Mouse (Mus musculus): ENCODE measurements around the gene Exosc8. TPM values are rescaled to one million over a fixed set of nuclear protein-coding genes. Genes with fewer than 3 reads are reported as not detected.

Exosc8 gene
- polyA plus RNA-seq, 1 experiment = 3.5 TPM

- Histone ChIP-seq H3K9me3 (ENCODE audit: control insufficient read depth, low read length) (no peaks in the 10 kb centered on the region), H3K4me1 (ENCODE audit: control insufficient read depth) (peaks cover 27% of the 10 kb centered on the region), H3K36me3 (ENCODE audit: control insufficient read depth) (peaks cover 25% of the 10 kb centered on the region), H3K27me3 (ENCODE audit: control insufficient read depth) (no peaks in the 10 kb centered on the region), H3K4me3 (replicated peaks) (peak within 1 kb of the TSS; percentile 88)
- TF ChIP-seq GATA1 (IDR thresholded peaks at IDR 0.05; ENCODE audit: low read length) (peak; percentile 71), TAL1 (IDR thresholded peaks at IDR 0.05; ENCODE audit: low read length) (no peak)
These were observed 42.8 kb downstream of the Exosc8 start, which contains the start of gene Supt20 for GRCm38 (mm10) chr3:54692202-54693055. Supt20 (plus strand) TSS chr3:54692807.

GRCm38 (mm10) chr3:54689091-54689490, 46.1 kb downstream of the Exosc8 start:
- Histone ChIP-seq H3K9me3 (ENCODE audit: control insufficient read depth, low read length) (no peaks in the 10 kb centered on the region), H3K4me3 (replicated peaks) (no peak overlapping the region), H3K4me1 (ENCODE audit: control insufficient read depth) (peaks cover 13% of the 10 kb centered on the region), H3K36me3 (ENCODE audit: control insufficient read depth) (no peaks in the 10 kb centered on the region), H3K27me3 (ENCODE audit: control insufficient read depth) (no peaks in the 10 kb centered on the region)
- no peak for TF ChIP-seq GATA1 (IDR thresholded peaks at IDR 0.05; ENCODE audit: low read length)
- TF ChIP-seq TAL1 (IDR thresholded peaks at IDR 0.05; ENCODE audit: low read length) = no peak

GRCm38 (mm10) chr3:54687245-54687644, 47.9 kb downstream of the Exosc8 start:
- Histone ChIP-seq H3K27me3 (ENCODE audit: control insufficient read depth) (no peaks in the 10 kb centered on the region), H3K36me3 (ENCODE audit: control insufficient read depth) (no peaks in the 10 kb centered on the region), H3K4me3 (replicated peaks) (no peak overlapping the region), H3K4me1 (ENCODE audit: control insufficient read depth) (peaks cover 8% of the 10 kb centered on the region), H3K9me3 (ENCODE audit: control insufficient read depth, low read length) (no peaks in the 10 kb centered on the region)
- TF ChIP-seq TAL1 (IDR thresholded peaks at IDR 0.05; ENCODE audit: low read length) = no peak
- no peak for TF ChIP-seq GATA1 (IDR thresholded peaks at IDR 0.05; ENCODE audit: low read length)

GRCm38 (mm10) chr3:54685202-54685601, 50.0 kb downstream of the Exosc8 start:
- Histone ChIP-seq H3K4me3 (replicated peaks) (no peak overlapping the region), H3K9me3 (ENCODE audit: control insufficient read depth, low read length) (no peaks in the 10 kb centered on the region), H3K36me3 (ENCODE audit: control insufficient read depth) (no peaks in the 10 kb centered on the region), H3K4me1 (ENCODE audit: control insufficient read depth) (no peaks in the 10 kb centered on the region), H3K27me3 (ENCODE audit: control insufficient read depth) (no peaks in the 10 kb centered on the region)
- no peak for TF ChIP-seq TAL1 (IDR thresholded peaks at IDR 0.05; ENCODE audit: low read length)
- TF ChIP-seq GATA1 (IDR thresholded peaks at IDR 0.05; ENCODE audit: low read length) = no peak

- TF ChIP-seq GATA1 (IDR thresholded peaks at IDR 0.05; ENCODE audit: low read length) (no peak), TAL1 (IDR thresholded peaks at IDR 0.05; ENCODE audit: low read length) (no peak)
- H3K4me3 ChIP-seq (replicated peaks) = no peak overlapping the region
These were observed 53.6 kb downstream of the Exosc8 start for GRCm38 (mm10) chr3:54681310-54682204.

More at GRCm38 (mm10) chr3:54681310-54682204, 53.6 kb downstream of the Exosc8 start:
- Histone ChIP-seq H3K9me3 (ENCODE audit: control insufficient read depth, low read length) (no peaks in the 10 kb centered on the region), H3K36me3 (ENCODE audit: control insufficient read depth) (no peaks in the 10 kb centered on the region), H3K27me3 (ENCODE audit: control insufficient read depth) (no peaks in the 10 kb centered on the region), H3K4me1 (ENCODE audit: control insufficient read depth) (no peaks in the 10 kb centered on the region)

Other genes starting within 250 kb of the Exosc8 start
- 0.21 and 0.52 TPM in 2 replicates for gene Supt20, start 42.6 kb downstream of the Exosc8 start, polyA plus RNA-seq (2012)
- gene Gm21958, start 21.0 kb downstream of the Exosc8 start, polyA plus RNA-seq (2012) = not detected in 2 replicates
- not detected in 2 replicates for gene Alg5, start 146 bp upstream of the Exosc8 start, polyA plus RNA-seq (2012)
- gene Smad9, start 20.2 kb upstream of the Exosc8 start, polyA plus RNA-seq (2012) = not detected in 2 replicates
- gene Rfxap, start 72.4 kb upstream of the Exosc8 start, polyA plus RNA-seq (2012) = 6.6 and 6.8 TPM in 2 replicates
- not detected in 2 replicates for gene Sertm1, start 180.5 kb upstream of the Exosc8 start, polyA plus RNA-seq (2012)